Mouse (Mus musculus) bone marrow macrophage, adult 2 months (primary cell): ENCODE measurements around the gene Spag7. TPM values are rescaled to one million over a fixed set of nuclear protein-coding genes. Genes with fewer than 3 reads are reported as not detected.

Experiments used
- H3K27ac ChIP-seq: 2 replicates; pipeline ENCODE4 v1.5.1; 2012; ENCODE audit warnings: low read depth, low read length; ENCODE audit not compliant: insufficient read depth
- H3K4me1 ChIP-seq: 2 replicates; pipeline ENCODE4 v1.6.1; 2012; ENCODE audit warnings: low read length; ENCODE audit not compliant: control insufficient read depth, insufficient read depth
- H3K4me3 ChIP-seq: 2 replicates; pipeline ENCODE4 v1.5.1; 2012; ENCODE audit warnings: mild to moderate bottlenecking, low read length, moderate library complexity; ENCODE audit not compliant: insufficient read depth
- CTCF ChIP-seq: IDR thresholded peaks from 2 replicates; pipeline ENCODE4 v1.5.1; 2012; ENCODE audit warnings: low read depth, mild to moderate bottlenecking, low read length, moderate library complexity
- POLR2A ChIP-seq: IDR thresholded peaks from 2 replicates; pipeline ENCODE4 v1.6.1; 2012; ENCODE audit warnings: mild to moderate bottlenecking, low read depth, low read length, borderline replicate concordance
- polyA plus RNA-seq: library from polyadenylated mRNA; stranded (reverse); fragments of >200 nt; gene quantifications from 2 replicates; pipeline ENCODE4 v1.2.4, GENCODE M21; 2012; ENCODE audit not compliant: missing spikeins, insufficient read depth, insufficient read length

The Spag7 gene
- polyA plus RNA-seq, 1 experiment, result 86.8 TPM

- Histone ChIP-seq H3K4me1 (peaks cover 33% of the 10 kb centered on the region), H3K4me3 (no peak overlapping the region), H3K27ac (no peak overlapping the region)
- no peak for TF ChIP-seq CTCF
These were observed 11.6 kb downstream of the Spag7 start for GRCm38 (mm10) chr11:70657573-70657972.

GRCm38 (mm10) chr11:70656964-70657363 is 12.3 kb downstream of the Spag7 start, which contains the start of gene Eno3:
Gene Eno3, plus strand, starts transcription at chr11:70657202.
- Histone ChIP-seq H3K4me3 (peak within 1 kb of the TSS; percentile 84), H3K27ac (peak within 1 kb of the TSS; percentile 97), H3K4me1 (peaks cover 32% of the 10 kb centered on the region)
- TF ChIP-seq POLR2A (no peak), CTCF (no peak)

- H3K27ac ChIP-seq, result peak overlapping the region; percentile 97
- peaks cover 32% of the 10 kb centered on the region for H3K4me1 ChIP-seq
- TF ChIP-seq CTCF (no peak), POLR2A (no peak)
- H3K4me3 ChIP-seq, result peak overlapping the region; percentile 84
These were observed 12.7 kb downstream of the Spag7 start for GRCm38 (mm10) chr11:70656456-70656927.

GRCm38 (mm10) chr11:70655571-70656455 is 13.4 kb downstream of the Spag7 start:
- Histone ChIP-seq H3K4me1 (peaks cover 35% of the 10 kb centered on the region), H3K4me3 (peak overlapping the region; percentile 84), H3K27ac (peak overlapping the region; percentile 97)
- TF ChIP-seq CTCF (no peak), POLR2A (no peak)

- H3K4me1 ChIP-seq, result peaks cover 40% of the 10 kb centered on the region
- TF ChIP-seq CTCF (no peak), POLR2A (no peak)
- H3K27ac ChIP-seq, result peak overlapping the region; percentile 97
- H3K4me3 ChIP-seq, result peak overlapping the region; percentile 84
These were observed 14.2 kb downstream of the Spag7 start for GRCm38 (mm10) chr11:70654923-70655570.

GRCm38 (mm10) chr11:70654198-70654922 is 14.9 kb downstream of the Spag7 start, which contains the start of gene Pfn1:
Gene Pfn1, minus strand, starts transcription at chr11:70654644.
- TF ChIP-seq CTCF (no peak), POLR2A (no peak; the same call in 1 of the 2 replicates)
- Histone ChIP-seq H3K27ac (peak within 1 kb of the TSS; percentile 99), H3K4me3 (peak within 1 kb of the TSS; percentile 100), H3K4me1 (peaks cover 42% of the 10 kb centered on the region)

GRCm38 (mm10) chr11:70653345-70654197 is 15.6 kb downstream of the Spag7 start:
- Histone ChIP-seq H3K4me1 (peaks cover 40% of the 10 kb centered on the region), H3K4me3 (peak overlapping the region; percentile 100), H3K27ac (peak overlapping the region; percentile 99)
- TF ChIP-seq CTCF (no peak), POLR2A (peak; percentile 51; the same call in 1 of the 2 replicates)

GRCm38 (mm10) chr11:70652884-70653344 is 16.3 kb downstream of the Spag7 start:
- peak overlapping the region; percentile 99 for H3K27ac ChIP-seq
- TF ChIP-seq POLR2A (no peak), CTCF (no peak)
- peak overlapping the region; percentile 100 for H3K4me3 ChIP-seq
- peaks cover 34% of the 10 kb centered on the region for H3K4me1 ChIP-seq
